Mouse (Mus musculus) liver, embryonic 11.5 days (tissue): Measurements from ENCODE around the gene Sec11a. TPM values are rescaled to one million over a fixed set of nuclear protein-coding genes. Genes with fewer than 3 reads are reported as not detected.

Experiments used
- ATAC-seq: fragments of 200-750 bp; cut with Nextera tagmentation; replicated peaks from 2 replicates; pipeline ENCODE4 v1.8.0; 2017; ENCODE audit warnings: moderate number of reproducible peaks, mild to moderate bottlenecking, moderate TSS enrichment, moderate library complexity; ENCODE audit not compliant: low FRiP score
- DNase-seq: peaks from one replicate; pipeline ENCODE4 v3.0.0-alpha.2; 2017; ENCODE audit warnings: low spot score
- H3K27ac ChIP-seq: fragments of 300-500 bp; sonication (generic); 2 replicates; pipeline ENCODE4 v1.5.1; 2014; ENCODE audit warnings: mild to moderate bottlenecking, low read depth, low read length, control low read depth
- H3K27me3 ChIP-seq: fragments of 300-500 bp; sonication (generic); replicated peaks from 2 replicates; pipeline ENCODE4 v1.6.1; 2014; ENCODE audit warnings: low read length, mixed read lengths; ENCODE audit not compliant: control insufficient read depth, insufficient read depth
- H3K36me3 ChIP-seq: fragments of 300-500 bp; sonication (generic); 2 replicates; pipeline ENCODE4 v1.6.1; 2014; ENCODE audit warnings: mild to moderate bottlenecking, low read length, moderate library complexity, mixed read lengths; ENCODE audit not compliant: control insufficient read depth, insufficient read depth
- H3K4me1 ChIP-seq: fragments of 300-500 bp; sonication (generic); replicated peaks from 2 replicates; pipeline ENCODE4 v1.6.1; 2014; ENCODE audit warnings: low read length, mixed read lengths; ENCODE audit not compliant: control insufficient read depth, insufficient read depth
- H3K4me2 ChIP-seq: fragments of 300-500 bp; sonication (generic); 2 replicates; pipeline ENCODE4 v1.6.1; 2014; ENCODE audit warnings: mild to moderate bottlenecking, control low read depth, moderate library complexity
- H3K4me3 ChIP-seq: fragments of 300-500 bp; sonication (generic); 2 replicates; pipeline ENCODE4 v1.5.1; 2014; ENCODE audit warnings: low read depth, low read length, control low read depth
- H3K9ac ChIP-seq: fragments of 300-500 bp; sonication (generic); 2 replicates; pipeline ENCODE4 v1.6.1; 2014; ENCODE audit warnings: low read depth, low read length, control low read depth
- H3K9me3 ChIP-seq: fragments of 300-500 bp; sonication (generic); 2 replicates; pipeline ENCODE4 v1.6.1; 2016; ENCODE audit warnings: low read length, inconsistent platforms, mixed read lengths; ENCODE audit not compliant: control insufficient read depth
- WGBS: fragments of 180-500 bp; shearing (Covaris S2); extraction: QIAGEN DNeasy Blood & Tissue Kit; methylation state at CpG from one replicate; pipeline ENCODE4 v1.1.7; 2014; 5-methylcytosine and 5-hydroxymethylcytosine counted together
- polyA plus RNA-seq: library from polyadenylated mRNA; unstranded; fragments of >200 nt; fragmentation: Nextera tagmentation; extraction: Ambion mirVana; gene quantifications from 2 replicates; pipeline ENCODE4 v1.2.1, GENCODE M21; 2014

Sec11a gene
- polyA plus RNA-seq: 180 and 200 TPM in 2 replicates

DNA sequence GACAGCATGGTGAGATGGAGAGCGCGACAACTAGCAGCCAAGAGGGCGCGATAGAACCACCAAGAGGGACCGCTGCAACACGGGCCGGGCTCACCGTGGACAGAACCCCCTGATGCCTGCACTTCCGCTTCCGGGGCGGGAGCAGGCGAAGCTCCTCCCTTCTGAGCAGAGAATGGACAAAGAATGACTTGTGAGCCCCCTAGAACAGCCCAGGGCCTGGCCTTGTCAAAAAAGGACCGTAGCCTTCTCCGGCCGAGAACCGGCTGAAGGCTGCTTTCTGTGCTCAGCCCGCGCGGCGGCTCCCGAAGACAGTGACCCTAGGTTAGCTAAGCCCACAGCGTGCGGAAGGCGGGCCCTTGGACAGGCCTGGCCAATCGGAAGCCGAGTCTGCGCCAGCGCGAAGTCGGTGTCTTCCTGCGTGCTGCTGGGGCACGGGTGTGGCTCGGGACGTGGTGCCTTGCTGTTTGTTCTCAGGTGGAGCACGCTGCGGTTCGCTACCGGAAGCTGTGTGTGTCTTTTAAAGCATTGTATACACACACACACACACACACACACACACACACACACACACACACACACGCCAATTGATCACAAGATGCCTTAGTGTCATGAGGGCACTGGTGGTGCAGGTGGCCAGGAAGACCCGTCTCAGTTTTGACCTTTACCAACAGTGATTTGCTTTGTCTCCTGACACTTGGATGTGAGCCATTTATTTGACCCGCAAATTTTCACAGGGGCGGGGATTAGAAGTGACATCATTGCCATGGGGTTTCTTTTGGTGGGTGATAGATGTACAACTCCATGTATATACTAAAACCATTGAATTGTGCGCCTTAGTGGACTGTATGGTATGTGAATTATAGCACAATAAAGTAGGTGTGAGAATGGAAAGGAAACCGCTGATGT is at the start of gene Sec11a:
Gene Sec11a, minus strand, starts transcription at position 336 of the 906 bp plus-strand sequence.
- 2% methylated on average over 44 of the region's 44 CpGs for WGBS
- H3K27me3 ChIP-seq: no peaks in the 10 kb centered on the region

DNA sequence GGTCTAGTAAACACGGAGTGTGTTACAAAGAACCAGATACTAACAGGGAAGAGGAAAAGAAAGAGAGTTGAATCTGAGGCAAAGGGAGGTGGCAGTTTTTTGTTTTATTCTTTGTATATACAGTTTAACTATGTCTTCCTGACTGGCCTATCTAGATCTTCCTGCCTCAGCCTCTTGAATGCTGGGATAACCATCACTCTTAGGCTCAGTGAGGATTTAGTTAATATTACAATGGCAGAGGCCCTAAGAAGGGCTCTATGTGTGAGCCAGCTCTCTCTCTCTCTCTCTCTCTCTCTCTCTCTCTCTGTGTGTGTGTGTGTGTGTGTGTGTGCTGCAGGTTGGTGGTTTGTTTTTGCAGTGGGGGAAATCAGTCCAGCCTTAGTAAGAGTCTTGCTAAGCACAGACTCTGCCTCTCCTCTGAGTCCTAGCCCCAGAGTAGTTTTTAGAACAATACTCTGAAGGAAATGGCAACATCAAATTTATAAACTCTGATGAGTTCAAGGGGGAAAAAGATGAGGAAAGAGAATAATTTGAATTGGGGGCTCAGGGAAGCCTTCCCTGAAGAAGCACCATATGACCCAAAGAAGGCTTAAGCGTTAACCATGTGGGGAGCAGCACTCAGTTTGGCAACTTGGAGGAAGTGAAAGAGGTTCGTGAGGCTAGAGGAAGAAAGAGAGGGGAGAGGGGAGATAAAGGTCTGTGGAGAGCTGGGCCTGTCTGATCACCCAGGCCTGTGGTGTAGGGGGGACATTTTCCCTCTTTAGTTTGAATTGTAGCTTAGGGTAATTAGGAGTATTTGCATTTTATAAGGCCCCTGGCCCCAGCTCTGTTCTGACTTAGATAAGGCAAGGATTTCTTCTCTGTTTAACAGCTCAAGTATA is 47.9 kb upstream of the Sec11a start:
- peak overlapping the region; percentile 99 for H3K4me3 ChIP-seq
- 0 out of 2 replicates have a peak, but pooled peaks cover 2% of the 10 kb centered on the region for H3K36me3 ChIP-seq
- peaks cover 57% of the 10 kb centered on the region for H3K4me1 ChIP-seq
- no peaks in the 10 kb centered on the region for H3K9me3 ChIP-seq
- ATAC-seq (peak; percentile 15; the same call in 1 of the 2 replicates), DNase-seq (no peak)
- WGBS: 21% methylated on average over 3 of the region's 3 CpGs
- H3K27ac ChIP-seq: peak overlapping the region; percentile 96
- H3K27me3 ChIP-seq: no peaks in the 10 kb centered on the region
- peak overlapping the region; percentile 93 for H3K4me2 ChIP-seq
- H3K9ac ChIP-seq: peak overlapping the region; percentile 97

More for the DNA sequence above, at the start of gene Sec11a:
- Histone ChIP-seq H3K4me1 (peaks cover 13% of the 10 kb centered on the region), H3K9ac (peak within 1 kb of the TSS; percentile 90), H3K36me3 (peaks cover 4% of the 10 kb centered on the region; the same call in 1 of the 2 replicates), H3K4me3 (peak within 1 kb of the TSS; percentile 96), H3K27ac (peak within 1 kb of the TSS; percentile 96), H3K9me3 (no peaks in the 10 kb centered on the region), H3K4me2 (peak within 1 kb of the TSS; percentile 85)
- DNase-seq: peak; percentile 94
- ATAC-seq: peak; percentile 100

DNA sequence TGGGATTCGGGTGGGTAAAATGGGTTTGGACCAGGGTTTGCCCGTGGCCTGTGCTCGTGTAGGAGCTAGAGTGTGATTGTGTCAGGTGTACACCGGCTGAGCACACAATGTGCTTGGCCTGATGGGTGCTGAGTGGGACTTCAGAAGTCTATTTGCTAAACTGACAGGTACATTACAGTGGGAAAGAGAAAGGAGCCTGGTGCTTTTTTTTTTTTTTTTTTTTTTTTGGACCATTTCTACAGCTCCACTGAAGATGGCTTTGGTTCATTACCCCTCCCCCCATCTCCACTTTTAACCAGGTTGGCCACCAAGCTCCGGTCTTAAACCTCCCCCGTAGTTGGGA is 47.1 kb upstream of the Sec11a start:
- peak overlapping the region; percentile 93 for H3K4me2 ChIP-seq
- 13% methylated on average over 6 of the region's 6 CpGs for WGBS
- H3K9ac ChIP-seq: peak overlapping the region; percentile 97
- peak overlapping the region; percentile 99 for H3K4me3 ChIP-seq
- peaks cover 53% of the 10 kb centered on the region for H3K4me1 ChIP-seq
- no peak for DNase-seq
- 0 out of 2 replicates have a peak, but pooled peaks cover 2% of the 10 kb centered on the region for H3K36me3 ChIP-seq
- H3K9me3 ChIP-seq: no peaks in the 10 kb centered on the region
- H3K27ac ChIP-seq: peak overlapping the region; percentile 96
- ATAC-seq: no peak
- H3K27me3 ChIP-seq: no peaks in the 10 kb centered on the region

DNA sequence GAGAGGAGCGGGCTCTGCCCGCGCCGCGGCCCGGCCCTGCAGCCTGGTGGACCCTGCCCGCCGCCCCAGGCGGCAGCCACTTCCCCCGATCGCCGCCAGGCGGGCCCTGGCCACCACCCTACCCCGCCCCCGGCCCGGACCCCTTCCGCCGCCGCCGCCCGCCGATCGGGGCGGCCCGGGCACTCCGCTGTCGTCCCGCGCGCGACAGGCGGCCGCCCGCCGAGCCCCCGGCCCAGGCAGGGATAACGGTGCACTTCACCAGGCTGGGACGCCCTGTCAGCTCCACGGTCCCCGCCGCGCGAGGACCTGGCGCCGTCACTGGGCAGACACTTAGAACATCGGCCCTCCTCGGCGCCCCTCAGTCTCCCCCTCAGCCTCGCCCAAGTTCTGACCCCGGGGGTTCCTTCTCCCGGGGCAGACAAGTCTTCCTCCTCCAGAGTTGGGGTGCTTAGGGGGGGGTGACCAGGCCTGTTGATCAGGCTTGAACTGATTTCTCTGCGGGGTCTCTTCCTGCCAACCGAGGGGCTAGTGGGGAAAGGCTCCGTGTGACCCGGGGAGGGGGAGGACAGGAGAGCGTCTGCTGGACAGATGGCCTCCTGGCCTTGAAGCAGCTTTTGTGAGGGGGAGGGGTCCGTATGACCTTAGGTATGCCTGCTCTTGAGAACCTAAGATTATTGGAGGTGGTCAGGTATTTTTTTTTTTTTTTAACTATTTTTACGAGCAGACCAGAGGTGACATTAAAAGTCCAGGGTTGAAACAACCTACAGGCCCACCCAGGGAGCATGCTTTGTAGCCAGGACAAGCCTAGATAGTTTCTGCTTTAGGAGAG is 46.5 kb upstream of the Sec11a start:
- peak overlapping the region; percentile 93 for H3K4me2 ChIP-seq
- H3K9ac ChIP-seq: peak overlapping the region; percentile 97
- H3K4me3 ChIP-seq: peak overlapping the region; percentile 99
- 0 out of 2 replicates have a peak, but pooled peaks cover 2% of the 10 kb centered on the region for H3K36me3 ChIP-seq
- under 1% methylated on average over 53 of the region's 58 CpGs for WGBS
- H3K27me3 ChIP-seq: no peaks in the 10 kb centered on the region
- no peaks in the 10 kb centered on the region for H3K9me3 ChIP-seq
- ATAC-seq: peak; percentile 69
- peak overlapping the region; percentile 96 for H3K27ac ChIP-seq
- H3K4me1 ChIP-seq: peaks cover 53% of the 10 kb centered on the region
- DNase-seq: peak; percentile 70

DNA sequence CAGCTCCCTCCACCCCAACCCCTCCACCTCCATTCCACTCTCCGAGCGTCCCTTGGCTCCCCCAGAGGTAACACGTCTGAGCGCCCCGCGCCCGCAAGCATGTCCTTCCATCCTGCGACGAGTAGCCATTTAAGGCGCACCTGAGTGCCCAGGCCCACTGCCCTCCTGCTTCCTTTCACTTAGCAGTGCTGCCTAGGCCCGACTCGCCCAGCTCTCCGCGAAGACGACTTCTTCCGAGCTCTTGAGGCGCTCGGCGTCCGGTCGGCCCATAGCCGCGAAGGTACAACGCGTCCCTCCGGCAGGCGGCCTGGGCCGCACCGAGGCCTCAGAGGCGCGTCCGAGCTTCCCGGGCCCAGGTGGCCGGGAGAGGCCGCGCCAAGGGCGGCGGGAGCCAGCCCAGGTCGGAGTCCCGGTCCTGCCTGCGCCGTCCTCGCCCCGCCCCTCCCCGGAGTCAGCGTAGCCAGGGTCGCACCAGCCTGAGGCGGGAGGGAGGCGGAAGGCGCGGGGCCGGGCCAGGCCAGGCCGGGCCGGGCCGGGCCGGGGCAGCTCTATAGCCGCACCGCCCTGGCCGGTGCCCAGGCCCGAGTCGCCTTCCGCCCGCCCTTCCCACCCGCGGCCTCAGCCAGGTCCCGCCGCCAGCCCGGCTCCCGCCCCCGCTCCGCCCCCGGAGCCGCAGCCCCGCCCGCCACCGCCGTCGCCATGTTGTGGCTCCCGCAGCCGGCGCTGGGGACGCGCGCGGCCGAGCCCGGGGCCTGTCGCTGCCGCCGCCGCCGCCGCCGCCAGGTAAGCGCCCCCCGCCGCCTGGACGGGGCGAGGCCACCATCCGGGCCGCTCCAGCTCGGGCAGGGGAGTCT is 45.6 kb upstream of the Sec11a start, which contains the start of gene Zfp592:
Gene Zfp592, plus strand, starts transcription at position 702 of the 854 bp plus-strand sequence.
- peak within 1 kb of the TSS; percentile 96 for H3K27ac ChIP-seq
- no peaks in the 10 kb centered on the region for H3K9me3 ChIP-seq
- WGBS: under 1% methylated on average over 55 of the region's 102 CpGs
- peak within 1 kb of the TSS; percentile 93 for H3K4me2 ChIP-seq
- H3K36me3 ChIP-seq: 0 out of 2 replicates have a peak, but pooled peaks cover 2% of the 10 kb centered on the region
- no peaks in the 10 kb centered on the region for H3K27me3 ChIP-seq
- H3K4me3 ChIP-seq: peak within 1 kb of the TSS; percentile 99
- peak within 1 kb of the TSS; percentile 97 for H3K9ac ChIP-seq
- H3K4me1 ChIP-seq: peaks cover 57% of the 10 kb centered on the region
- ATAC-seq (peak; percentile 86), DNase-seq (peak; percentile 88)

DNA sequence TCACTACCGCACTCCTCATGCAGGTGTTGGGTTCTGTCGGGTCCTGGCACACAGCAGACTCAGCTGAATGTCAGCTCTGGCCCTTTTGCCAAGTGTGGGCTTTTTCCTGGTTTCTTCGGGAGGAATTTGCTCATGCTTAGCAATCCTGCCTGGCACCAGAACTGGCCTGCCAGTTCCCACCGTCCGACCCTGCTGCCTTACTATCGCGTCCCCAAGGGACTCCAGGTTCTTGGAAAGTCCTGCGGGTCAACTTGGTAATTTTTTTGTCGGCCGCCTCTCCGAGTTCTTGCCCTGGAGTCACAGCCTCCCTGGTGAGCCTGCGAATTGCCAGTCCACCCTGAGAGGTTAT is 45.0 kb upstream of the Sec11a start:
- DNase-seq (no peak), ATAC-seq (no peak)
- H3K9ac ChIP-seq: peak overlapping the region; percentile 97
- peaks cover 60% of the 10 kb centered on the region for H3K4me1 ChIP-seq
- no peaks in the 10 kb centered on the region for H3K9me3 ChIP-seq
- H3K36me3 ChIP-seq: 0 out of 2 replicates have a peak, but pooled peaks cover 2% of the 10 kb centered on the region
- H3K4me3 ChIP-seq: peak overlapping the region; percentile 99
- H3K27me3 ChIP-seq: no peaks in the 10 kb centered on the region
- WGBS: 2% methylated on average over 12 of the region's 12 CpGs
- peak overlapping the region; percentile 93 for H3K4me2 ChIP-seq
- H3K27ac ChIP-seq: peak overlapping the region; percentile 96

DNA sequence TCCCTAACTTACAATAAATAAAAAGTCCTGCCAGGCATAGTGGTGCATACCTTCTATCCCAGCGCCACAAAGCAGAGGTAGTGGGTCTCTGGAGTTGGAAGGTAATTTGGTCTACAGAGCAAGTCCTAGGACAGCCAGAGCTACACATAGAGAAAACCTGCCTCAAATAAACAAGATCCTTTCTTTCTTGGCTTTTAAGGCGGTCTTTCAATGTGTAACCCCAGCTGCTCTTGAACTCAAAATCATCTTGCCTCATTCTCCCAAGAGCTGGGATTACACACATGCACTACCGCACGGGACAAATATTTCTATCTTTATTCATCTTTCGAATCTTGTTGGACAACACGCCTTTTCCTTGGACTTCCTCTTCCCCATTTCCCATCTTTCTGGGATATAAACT is 44.5 kb upstream of the Sec11a start:
- Histone ChIP-seq H3K27me3 (no peaks in the 10 kb centered on the region), H3K4me1 (peaks cover 60% of the 10 kb centered on the region), H3K9ac (peak overlapping the region; percentile 97), H3K27ac (no peak overlapping the region; the same call in 1 of the 2 replicates), H3K9me3 (no peaks in the 10 kb centered on the region), H3K36me3 (0 out of 2 replicates have a peak, but pooled peaks cover 2% of the 10 kb centered on the region), H3K4me2 (peak overlapping the region; percentile 93), H3K4me3 (peak overlapping the region; percentile 99)
- DNase-seq (no peak), ATAC-seq (no peak)
- 68% methylated on average over 6 of the region's 6 CpGs for WGBS
